Mouse (Mus musculus) C2C12 (cell line): ENCODE results near the gene Cacna1c.
"Not testable (repeated sequence)": the region's sequence is repeated elsewhere in the genome, so short reads cannot be mapped to it uniquely, and the experiment has no call there.

ENCODE experiments used
- CEBPB ChIP-seq: IDR thresholded peaks from one replicate; pipeline ENCODE4 v1.6.1; 2011; ENCODE audit warnings: low read depth, mild to moderate bottlenecking, control low read depth, moderate library complexity
- CTCF ChIP-seq: IDR thresholded peaks from one replicate; pipeline ENCODE4 v1.5.1; 2011; ENCODE audit not compliant: control insufficient read depth, insufficient read depth, insufficient read length
- FOSL1 ChIP-seq: IDR thresholded peaks from one replicate; pipeline ENCODE4 v1.8.0; 2011; ENCODE audit warnings: mild to moderate bottlenecking, low read length; ENCODE audit not compliant: poor library complexity, insufficient read depth, severe bottlenecking
- MYOD1 ChIP-seq: IDR thresholded peaks from one replicate; pipeline ENCODE4 v1.6.1; 2011; ENCODE audit warnings: low read depth; ENCODE audit not compliant: control insufficient read depth, insufficient read length
- MYOG ChIP-seq: IDR thresholded peaks from one replicate; pipeline ENCODE4 v1.6.1; 2011; ENCODE audit not compliant: control insufficient read depth, insufficient read length; ENCODE audit errors: extremely low read depth

- TF ChIP-seq CTCF, CEBPB, FOSL1, MYOD1, MYOG: not testable (repeated sequence)
These were observed 9.8 kb upstream of the Cacna1c start for GRCm38 (mm10) chr6:119206006-119206405.
